Mouse (Mus musculus) heart, embryonic 10.5 days (tissue): ENCODE data around the gene Angptl1. TPM values are rescaled to one million over a fixed set of nuclear protein-coding genes. Genes with fewer than 3 reads are reported as not detected.

Experiments
- DNase-seq: peaks from one replicate; pipeline ENCODE4 v3.0.0-alpha.2; 2017; ENCODE audit warnings: low spot score
- H3K27ac ChIP-seq: fragments of 300-500 bp; sonication (generic); 2 replicates; pipeline ENCODE4 v1.5.1; 2016; ENCODE audit warnings: mild to moderate bottlenecking
- H3K27me3 ChIP-seq: fragments of 300-500 bp; sonication (generic); 2 replicates; pipeline ENCODE4 v1.6.1; 2016; ENCODE audit warnings: mild to moderate bottlenecking; ENCODE audit not compliant: poor library complexity, insufficient read depth, severe bottlenecking
- H3K36me3 ChIP-seq: fragments of 300-500 bp; sonication (generic); 2 replicates; pipeline ENCODE4 v1.6.1; 2016; ENCODE audit warnings: mild to moderate bottlenecking, moderate library complexity
- H3K4me1 ChIP-seq: fragments of 300-500 bp; sonication (generic); 2 replicates; pipeline ENCODE4 v1.6.1; 2016; ENCODE audit warnings: mild to moderate bottlenecking
- H3K4me3 ChIP-seq: fragments of 300-500 bp; sonication (generic); 2 replicates; pipeline ENCODE4 v1.5.1; 2016; ENCODE audit warnings: mild to moderate bottlenecking, moderate library complexity
- H3K9me3 ChIP-seq: fragments of 300-500 bp; sonication (generic); 2 replicates; pipeline ENCODE4 v1.6.1; 2016; ENCODE audit warnings: mild to moderate bottlenecking, moderate library complexity
- WGBS: fragments of 180-500 bp; shearing (Covaris S2); methylation state at CpG from one replicate; pipeline ENCODE4 v1.1.7; 2016; 5-methylcytosine and 5-hydroxymethylcytosine counted together
- polyA plus RNA-seq: library from polyadenylated mRNA; unstranded; fragments of >200 nt; fragmentation: Nextera tagmentation; extraction: Ambion mirVana; gene quantifications from 2 replicates; pipeline ENCODE4 v1.2.1, GENCODE M21; 2016

Angptl1 gene
- polyA plus RNA-seq, 1 experiment from 2014 or later, result 1.9 TPM

- H3K9me3 ChIP-seq, result no peaks in the 10 kb centered on the region
- no peak overlapping the region for H3K4me3 ChIP-seq
- H3K27me3 ChIP-seq, result no peaks in the 10 kb centered on the region
- WGBS, result 86% methylated on average over 4 of the region's 4 CpGs
- H3K27ac ChIP-seq, result no peak overlapping the region
- no peaks in the 10 kb centered on the region for H3K4me1 ChIP-seq
- no peak for DNase-seq
- peaks cover 28% of the 10 kb centered on the region for H3K36me3 ChIP-seq
These were observed 50.5 kb downstream of the Angptl1 start for GRCm38 (mm10) chr1:156888830-156889229.

- Histone ChIP-seq H3K27ac (no peak overlapping the region), H3K27me3 (no peaks in the 10 kb centered on the region), H3K9me3 (no peaks in the 10 kb centered on the region), H3K4me3 (no peak overlapping the region), H3K36me3 (peaks cover 24% of the 10 kb centered on the region), H3K4me1 (no peaks in the 10 kb centered on the region)
- DNase-seq, result no peak
- WGBS, result 89% methylated on average over 4 of the region's 4 CpGs
These were observed 53.2 kb downstream of the Angptl1 start for GRCm38 (mm10) chr1:156891561-156891960.

GRCm38 (mm10) chr1:156901689-156902088 is 63.3 kb downstream of the Angptl1 start:
- DNase-seq, result no peak
- H3K27me3 ChIP-seq, result no peaks in the 10 kb centered on the region
- H3K36me3 ChIP-seq, result peaks cover 23% of the 10 kb centered on the region; the same call in 1 of the 2 replicates
- H3K4me1 ChIP-seq, result peaks cover 15% of the 10 kb centered on the region; the same call in 1 of the 2 replicates
- H3K27ac ChIP-seq, result no peak overlapping the region
- WGBS, result 73% methylated on average over 6 of the region's 6 CpGs
- no peaks in the 10 kb centered on the region for H3K9me3 ChIP-seq
- no peak overlapping the region for H3K4me3 ChIP-seq

- no peak for DNase-seq
- Histone ChIP-seq H3K27me3 (no peaks in the 10 kb centered on the region), H3K36me3 (peaks cover 19% of the 10 kb centered on the region), H3K27ac (no peak overlapping the region), H3K4me3 (no peak overlapping the region), H3K4me1 (0 out of 2 replicates have a peak, but pooled peaks cover 5% of the 10 kb centered on the region), H3K9me3 (no peaks in the 10 kb centered on the region)
- WGBS, result 93% methylated on average over 3 of the region's 3 CpGs
These were observed 65.5 kb downstream of the Angptl1 start for GRCm38 (mm10) chr1:156903899-156904298.

GRCm38 (mm10) chr1:156905660-156906059 is 67.3 kb downstream of the Angptl1 start:
- WGBS, result 73% methylated on average over 2 of the region's 2 CpGs
- no peak for DNase-seq
- 0 out of 2 replicates have a peak, but pooled peaks cover 5% of the 10 kb centered on the region for H3K4me1 ChIP-seq
- H3K36me3 ChIP-seq, result peaks cover 7% of the 10 kb centered on the region
- no peaks in the 10 kb centered on the region for H3K27me3 ChIP-seq
- H3K9me3 ChIP-seq, result no peaks in the 10 kb centered on the region
- no peak overlapping the region for H3K27ac ChIP-seq
- no peak overlapping the region for H3K4me3 ChIP-seq

- Histone ChIP-seq H3K4me1 (no peaks in the 10 kb centered on the region), H3K9me3 (no peaks in the 10 kb centered on the region), H3K36me3 (peaks cover 7% of the 10 kb centered on the region), H3K4me3 (no peak overlapping the region), H3K27ac (no peak overlapping the region), H3K27me3 (no peaks in the 10 kb centered on the region)
- no peak for DNase-seq
- WGBS, result 90% methylated on average over 4 of the region's 4 CpGs
These were observed 70.9 kb downstream of the Angptl1 start for GRCm38 (mm10) chr1:156909265-156909664.

GRCm38 (mm10) chr1:156909866-156910265 is 71.5 kb downstream of the Angptl1 start:
- H3K9me3 ChIP-seq, result no peaks in the 10 kb centered on the region
- H3K27me3 ChIP-seq, result no peaks in the 10 kb centered on the region
- H3K27ac ChIP-seq, result no peak overlapping the region
- H3K4me3 ChIP-seq, result no peak overlapping the region
- peaks cover 7% of the 10 kb centered on the region for H3K36me3 ChIP-seq
- H3K4me1 ChIP-seq, result no peaks in the 10 kb centered on the region
- no peak for DNase-seq

Other genes starting within 250 kb of the Angptl1 start
- 4.3 and 4.4 TPM in 2 replicates for gene Tor3a, start 164.2 kb upstream of the Angptl1 start, polyA plus RNA-seq
- gene Fam20b, start 119.5 kb upstream of the Angptl1 start, polyA plus RNA-seq, result 21.8 and 24.4 TPM in 2 replicates
- 49.6 and 55.2 TPM in 2 replicates for gene Ralgps2, start 101.1 kb downstream of the Angptl1 start, polyA plus RNA-seq